Mouse (Mus musculus) inflammation-experienced regulatory T-cells, adult 6 months (primary cell): ENCODE measurements around the gene Ddr2. TPM values are rescaled to one million over a fixed set of nuclear protein-coding genes. Genes with fewer than 3 reads are reported as not detected.
"Not testable (repeated sequence)": the region's sequence is repeated elsewhere in the genome, so short reads cannot be mapped to it uniquely, and the experiment has no call there.

Experiments
- ATAC-seq: one replicate; pipeline ENCODE4 v1.8.0; 2017
- polyA plus RNA-seq, 3 experiments: library from polyadenylated mRNA; unstranded; fragments of 100-300 nt; shearing (Covaris generic); gene quantifications; one replicate each; pipeline ENCODE4 v1.2.1; 2017

The Ddr2 gene
- polyA plus RNA-seq, 3 experiments from 2014 or later = 0.04 to 0.07 TPM; not detected in 1

GRCm38 (mm10) chr1:170034961-170035360 is 75.6 kb downstream of the Ddr2 start:
- ATAC-seq = no peak

DNA sequence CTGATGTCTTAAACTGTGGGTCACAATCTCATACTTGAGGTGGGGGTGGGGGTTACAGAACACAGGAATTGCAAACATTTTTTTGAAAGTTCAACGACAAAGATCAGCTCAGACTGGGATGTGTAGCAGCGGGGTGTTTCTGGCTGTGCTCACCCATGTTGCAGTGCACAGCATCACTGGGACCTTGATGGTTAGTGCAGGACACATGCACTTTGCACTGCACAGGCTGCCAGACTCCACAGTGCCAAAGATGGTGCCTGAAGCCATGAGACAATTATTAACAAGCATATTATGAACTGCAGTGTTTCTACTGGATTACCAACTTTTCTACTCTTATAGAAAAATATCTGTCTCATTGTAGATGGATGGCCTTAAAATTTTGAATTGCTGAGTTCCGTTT is 78.9 kb downstream of the Ddr2 start:
- ATAC-seq = no peak

GRCm38 (mm10) chr1:170014784-170015183 is 95.8 kb downstream of the Ddr2 start:
- no peak for ATAC-seq

DNA sequence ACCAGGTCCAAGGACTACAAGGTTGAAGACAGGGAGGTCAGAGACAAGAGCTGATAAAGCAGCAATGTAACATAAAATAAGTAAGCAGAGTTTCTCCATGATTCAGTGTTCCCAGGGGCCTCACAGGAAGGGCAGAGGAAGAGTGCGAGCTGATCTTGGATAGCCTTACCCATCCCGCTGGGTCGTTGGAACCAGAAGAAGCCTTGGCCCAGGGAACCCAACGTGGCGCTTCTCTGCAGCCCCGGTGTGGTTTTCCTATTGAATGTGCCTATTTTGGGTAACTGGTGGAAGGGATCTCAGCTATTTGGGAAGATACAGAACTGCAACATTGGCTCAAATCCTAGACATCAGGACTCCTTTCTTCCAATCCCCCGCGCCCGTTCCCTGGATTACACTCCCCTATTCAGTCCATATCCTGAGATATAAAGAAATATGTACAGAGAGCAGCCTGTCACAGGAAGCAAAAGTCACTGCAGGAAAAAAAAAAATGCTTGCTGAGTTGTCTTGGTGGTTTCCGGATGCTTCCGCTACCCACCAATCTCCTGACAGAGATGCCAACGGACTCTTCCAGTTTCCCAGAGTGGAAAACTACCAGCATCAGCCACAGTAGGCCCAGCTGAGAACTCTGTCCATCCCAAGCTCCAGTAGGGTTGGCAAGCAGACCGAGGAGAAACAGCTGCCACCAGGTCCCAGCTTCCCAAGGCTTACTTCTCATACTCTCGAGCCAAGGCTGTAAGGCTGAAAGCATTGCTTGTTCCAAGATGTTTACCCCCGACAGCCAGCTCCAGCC is 99.7 kb downstream of the Ddr2 start:
- ATAC-seq = no peak

GRCm38 (mm10) chr1:170009296-170009695 is 101.3 kb downstream of the Ddr2 start:
- ATAC-seq = no peak

- ATAC-seq = no peak
Measured at GRCm38 (mm10) chr1:170008432-170009220, 101.9 kb downstream of the Ddr2 start.

DNA sequence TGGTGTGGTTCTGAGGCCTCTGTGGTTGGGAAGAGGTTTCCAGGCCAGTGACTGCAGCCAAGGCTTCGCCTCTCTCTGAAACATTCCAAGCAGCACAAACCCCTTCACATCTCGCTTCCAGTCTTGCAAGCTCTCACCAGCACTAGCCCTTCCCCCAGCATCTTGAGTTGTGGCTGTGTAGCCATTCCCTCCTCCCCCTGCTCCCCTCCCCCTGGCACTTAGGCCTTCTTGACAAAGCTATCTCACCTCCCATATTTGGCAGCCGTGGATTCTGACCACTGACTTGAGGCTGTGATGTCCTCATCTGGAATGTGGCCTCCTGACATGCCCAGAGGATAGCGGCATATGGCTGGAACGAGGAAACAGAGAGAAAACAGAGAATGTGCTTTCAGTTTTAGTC is 104.0 kb downstream of the Ddr2 start:
- no peak for ATAC-seq

GRCm38 (mm10) chr1:170005297-170005696 is 105.3 kb downstream of the Ddr2 start:
- no peak for ATAC-seq

DNA sequence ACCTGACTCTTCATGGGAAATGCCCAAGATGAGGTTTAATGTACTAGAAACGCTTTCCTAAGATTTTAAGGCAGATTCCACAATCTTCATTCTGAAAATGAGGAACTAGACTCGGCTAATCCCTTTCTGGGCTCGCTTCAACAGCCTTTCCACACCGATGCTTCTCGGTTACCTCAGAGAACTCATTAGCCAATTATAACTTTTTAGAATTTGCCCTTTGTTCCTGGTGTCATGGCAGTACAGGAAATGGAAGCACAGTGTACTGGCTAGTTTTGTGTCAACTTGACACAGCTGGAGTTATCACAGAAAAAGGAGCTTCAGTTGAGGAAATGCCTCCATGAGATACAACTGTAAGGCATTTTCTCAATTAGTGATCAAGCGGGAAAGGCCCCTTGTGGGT is 116.7 kb downstream of the Ddr2 start:
- not testable (repeated sequence) for ATAC-seq

DNA sequence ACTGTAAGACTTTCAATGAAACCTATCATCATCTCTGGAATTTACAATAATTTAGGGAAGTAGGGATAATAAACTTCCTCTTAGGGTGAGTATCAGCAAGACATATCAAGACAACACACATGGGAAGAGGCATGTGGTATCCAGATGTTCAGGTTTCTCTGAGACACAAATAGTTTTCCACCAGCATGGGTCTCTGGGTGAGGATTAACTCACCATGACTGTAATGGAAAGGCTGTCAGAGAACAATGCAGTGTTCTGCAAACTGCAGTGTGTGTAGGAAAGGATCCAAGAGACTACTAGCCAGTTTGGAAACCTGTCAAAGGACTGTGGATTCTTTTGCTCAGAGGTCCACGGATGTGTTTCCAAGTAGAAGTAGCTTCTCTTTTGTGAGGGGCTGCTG is 124.4 kb downstream of the Ddr2 start:
- no peak for ATAC-seq

DNA sequence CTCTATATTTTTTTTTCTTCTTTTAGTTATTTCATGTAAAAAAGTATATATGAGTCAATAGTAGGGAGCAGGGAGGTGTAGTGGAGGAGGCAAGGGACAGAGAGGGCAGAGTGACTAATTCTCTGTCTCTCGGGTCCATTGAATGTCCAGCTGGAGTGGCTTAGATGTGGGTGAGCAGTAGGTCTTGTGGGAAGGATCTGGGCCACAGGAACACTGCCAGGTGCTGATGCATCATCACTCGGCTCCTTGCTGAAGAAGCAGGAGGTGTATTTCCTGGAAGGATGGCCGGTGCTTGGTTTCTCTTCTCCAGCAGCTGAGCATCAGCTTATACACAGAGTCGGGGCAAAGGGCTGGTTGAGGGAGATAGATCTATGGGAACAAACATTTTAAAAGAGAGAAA is 132.9 kb downstream of the Ddr2 start:
- no peak for ATAC-seq

DNA sequence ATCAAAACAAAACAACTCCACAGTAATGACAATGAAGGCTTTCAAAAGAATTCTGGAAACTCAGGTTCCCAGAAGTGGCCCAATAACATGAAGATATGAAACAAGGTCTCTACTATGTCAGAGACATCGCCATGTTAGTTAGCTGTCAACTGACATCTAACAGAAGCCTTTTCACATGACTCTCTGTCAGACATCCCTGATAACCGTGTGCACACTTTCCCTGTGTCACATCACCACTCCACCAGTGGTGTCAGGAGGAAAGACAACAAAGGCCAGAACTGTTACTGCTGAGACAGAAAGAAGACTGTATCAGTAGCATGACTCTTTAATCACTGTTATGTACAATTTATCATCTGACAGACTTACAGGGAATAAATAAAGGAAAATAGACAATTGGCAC is 138.6 kb downstream of the Ddr2 start:
- ATAC-seq = no peak

DNA sequence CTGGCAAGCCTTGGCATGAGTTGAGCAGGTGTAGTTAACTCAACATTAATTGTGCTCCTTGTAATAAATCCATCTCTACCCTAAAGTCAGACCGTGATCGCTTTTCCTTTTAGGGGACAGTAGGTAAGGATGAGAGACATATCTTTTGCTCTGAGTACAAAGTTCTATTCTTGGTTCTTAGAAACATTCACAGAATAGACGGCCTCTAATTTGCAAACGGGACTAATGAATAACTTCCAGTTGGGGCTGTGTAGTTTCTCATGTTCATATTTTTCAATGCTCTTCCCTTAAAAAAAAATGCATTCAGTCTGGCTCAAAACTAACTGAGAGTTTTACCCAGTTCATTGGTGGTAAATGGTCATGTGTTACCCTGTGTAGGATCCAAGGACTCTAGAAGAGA is 139.6 kb downstream of the Ddr2 start:
- no peak for ATAC-seq

DNA sequence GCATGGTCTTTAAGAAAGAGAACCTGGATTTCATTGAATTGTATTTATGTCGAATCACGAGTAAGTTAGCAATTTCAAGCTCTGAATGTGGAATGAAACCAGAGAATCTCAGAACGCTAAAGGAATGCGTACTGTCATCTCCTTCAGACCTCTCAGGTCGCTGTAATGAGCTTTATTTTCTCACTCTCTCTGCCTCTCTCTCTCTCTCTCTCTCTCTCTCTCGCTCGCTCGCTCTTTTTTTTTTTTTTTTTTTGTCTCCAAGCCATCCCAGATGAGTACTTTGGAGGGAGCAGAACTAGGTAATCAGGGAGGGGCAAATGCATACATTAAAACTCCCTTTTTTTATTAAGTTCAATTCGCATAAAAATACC is 141.1 kb downstream of the Ddr2 start:
- ATAC-seq = peak; percentile 6

DNA sequence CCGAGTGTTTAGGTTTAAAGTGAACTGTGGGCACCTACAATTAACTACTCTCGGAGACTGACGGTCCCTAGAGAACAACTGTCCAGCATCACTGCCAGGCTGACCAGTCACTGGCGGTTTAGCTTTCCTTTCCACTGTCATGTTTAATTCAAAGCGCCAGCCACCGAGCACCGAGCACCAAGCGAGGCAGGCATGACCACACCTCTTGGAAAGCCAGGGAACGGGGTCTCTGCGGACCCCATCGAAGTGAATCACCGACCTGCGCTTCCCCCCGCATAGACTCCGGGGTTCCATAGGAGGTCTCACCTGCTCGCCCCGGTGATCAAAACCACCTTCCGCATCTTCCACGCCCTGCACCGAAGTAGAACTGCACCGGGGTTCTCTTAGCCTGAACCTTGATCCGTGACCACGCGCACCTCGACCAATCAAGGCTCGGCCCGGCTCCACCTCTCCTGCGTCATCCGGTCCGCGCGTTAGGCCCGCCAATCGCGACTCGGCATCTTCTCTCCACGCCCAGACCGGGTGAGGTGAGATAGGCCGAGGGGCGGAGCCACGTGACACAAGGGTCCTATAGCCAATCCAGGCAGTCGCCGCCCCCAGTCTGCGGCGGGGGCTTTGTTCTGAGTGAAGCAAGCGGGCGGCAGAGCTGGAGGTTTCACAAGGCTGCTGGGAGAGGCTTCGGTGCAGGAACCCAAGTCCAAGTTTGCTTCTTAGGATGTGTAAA is 141.6 kb downstream of the Ddr2 start, which contains the start of gene Hsd17b7:
Gene Hsd17b7, minus strand, starts transcription at position 450 of the 724 bp plus-strand sequence.
- peak; percentile 98 for ATAC-seq

- no peak for ATAC-seq
Measured at GRCm38 (mm10) chr1:169953106-169953505, 157.5 kb downstream of the Ddr2 start.

- no peak for ATAC-seq
Measured at GRCm38 (mm10) chr1:169952636-169953035, 157.9 kb downstream of the Ddr2 start.

DNA sequence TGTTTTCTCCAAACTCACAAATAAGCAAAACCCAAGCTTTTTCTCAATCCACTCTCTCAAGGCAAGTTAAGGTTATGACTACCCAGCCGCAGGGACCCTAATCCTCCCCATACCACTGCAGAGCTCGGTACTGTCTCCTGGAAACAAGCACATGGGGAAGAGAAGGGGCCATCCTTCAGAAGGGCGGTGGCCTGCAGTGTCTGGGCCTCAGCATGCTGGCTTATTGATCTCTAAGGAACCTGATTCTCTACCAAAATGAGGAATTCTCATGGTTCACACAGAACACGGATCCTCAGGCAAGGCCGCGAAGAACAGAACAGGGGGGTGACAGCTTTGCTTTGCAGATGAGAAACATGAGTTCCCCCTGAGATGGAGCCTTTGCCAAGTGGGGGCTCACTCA is 159.0 kb downstream of the Ddr2 start:
- no peak for ATAC-seq

DNA sequence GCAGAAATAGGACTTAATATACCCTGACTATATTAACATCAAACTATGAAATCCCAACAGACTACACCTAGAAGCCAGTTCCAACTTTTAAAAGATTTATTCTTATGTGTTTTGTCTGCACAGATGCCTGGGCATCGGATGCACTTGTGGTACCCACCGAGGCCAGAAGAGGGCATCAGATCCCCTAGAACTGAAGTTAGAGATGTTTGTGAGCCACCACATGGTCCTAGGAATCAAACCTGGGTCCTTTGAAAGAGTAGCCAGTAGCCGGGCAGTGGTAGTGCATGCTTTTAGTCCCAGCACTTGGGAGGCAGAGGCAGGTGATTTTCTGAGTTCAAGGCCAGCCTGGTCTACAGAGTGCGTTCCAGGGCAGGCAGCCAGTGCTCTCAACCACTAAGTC is 159.9 kb downstream of the Ddr2 start:
- ATAC-seq = no peak

DNA sequence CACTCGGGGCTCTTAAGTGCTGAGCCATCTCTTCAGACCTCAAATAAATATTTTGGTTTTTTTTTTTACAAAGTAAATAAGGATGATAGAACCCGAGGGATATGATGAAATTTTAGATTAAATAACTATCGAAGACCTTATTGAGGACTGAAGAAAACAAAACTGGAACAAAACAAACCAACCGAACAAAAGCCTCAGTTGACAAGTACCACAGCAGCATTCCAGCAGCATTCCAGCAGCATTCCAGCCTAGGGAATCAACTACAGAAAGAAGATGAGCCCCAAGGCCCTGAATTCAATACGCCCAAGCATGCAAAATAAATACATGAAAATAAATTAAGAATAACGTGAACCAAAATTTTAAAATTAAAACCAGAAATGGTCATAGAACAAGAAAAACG is 160.6 kb downstream of the Ddr2 start:
- ATAC-seq = no peak

GRCm38 (mm10) chr1:169948866-169949265 is 161.7 kb downstream of the Ddr2 start:
- ATAC-seq = no peak

DNA sequence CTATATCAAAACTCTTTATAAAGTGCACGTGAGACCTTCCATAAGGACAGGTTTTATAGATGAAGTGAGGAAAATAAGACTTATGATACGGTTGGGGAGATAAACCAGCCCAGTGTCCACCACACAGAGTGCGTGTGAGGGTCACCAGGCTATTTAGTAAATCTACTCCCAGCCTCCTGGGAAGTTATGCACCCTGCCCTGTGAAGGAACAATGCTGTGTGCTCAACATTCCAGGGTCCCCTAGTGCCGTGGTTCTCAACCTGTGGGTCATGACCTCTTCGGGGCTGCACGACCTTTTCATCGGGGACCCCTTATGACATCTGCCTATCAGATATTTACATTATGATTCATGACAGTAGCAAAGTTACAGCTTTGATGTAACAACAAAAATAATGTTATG is 162.3 kb downstream of the Ddr2 start:
- ATAC-seq = no peak

DNA sequence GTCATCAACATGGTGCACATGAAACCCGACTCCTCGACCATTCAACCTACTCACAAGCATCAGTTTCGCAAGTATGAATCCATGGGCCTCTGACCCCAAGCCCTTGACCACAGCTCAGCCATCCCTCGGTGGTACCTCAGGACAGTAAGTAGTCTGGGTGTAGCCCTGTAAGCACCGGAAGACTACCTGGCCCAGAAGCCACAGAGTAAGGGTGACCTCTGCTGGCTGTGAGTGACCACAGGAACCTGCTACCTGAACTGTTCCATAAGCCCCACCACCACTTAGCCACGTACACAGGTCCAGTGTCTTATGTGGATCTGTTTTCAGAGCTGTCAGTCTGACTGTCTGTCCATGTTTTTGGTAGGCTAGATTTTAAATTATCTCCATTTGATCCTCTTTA is 162.9 kb downstream of the Ddr2 start:
- ATAC-seq = no peak
